Mouse (Mus musculus) heart, embryonic 11.5 days (tissue): ENCODE results near the gene Eef1akmt2. TPM values are rescaled to one million over a fixed set of nuclear protein-coding genes. Genes with fewer than 3 reads are reported as not detected.

ENCODE experiments used
- ATAC-seq: fragments of 200-750 bp; cut with Nextera tagmentation; replicated peaks from 2 replicates; pipeline ENCODE4 v1.8.0; 2017; ENCODE audit warnings: moderate library complexity; ENCODE audit not compliant: insufficient number of reproducible peaks, low FRiP score, low TSS enrichment
- H3K27ac ChIP-seq: fragments of 300-500 bp; sonication (generic); 2 replicates; pipeline ENCODE4 v1.5.1; 2014; ENCODE audit warnings: mild to moderate bottlenecking, low read depth, low read length
- H3K27me3 ChIP-seq: fragments of 300-500 bp; sonication (generic); 2 replicates; pipeline ENCODE4 v1.6.1; 2014; ENCODE audit warnings: mild to moderate bottlenecking, low read length, mixed read lengths; ENCODE audit not compliant: control insufficient read depth, insufficient read depth
- H3K36me3 ChIP-seq: fragments of 300-500 bp; sonication (generic); 2 replicates; pipeline ENCODE4 v1.6.1; 2014; ENCODE audit warnings: mild to moderate bottlenecking, low read length, moderate library complexity, mixed read lengths; ENCODE audit not compliant: control insufficient read depth, insufficient read depth
- H3K4me1 ChIP-seq: fragments of 300-500 bp; sonication (generic); 2 replicates; pipeline ENCODE4 v1.6.1; 2014; ENCODE audit warnings: low read length; ENCODE audit not compliant: control insufficient read depth, insufficient read depth
- H3K4me2 ChIP-seq: fragments of 300-500 bp; sonication (generic); 2 replicates; pipeline ENCODE4 v1.6.1; 2014; ENCODE audit warnings: mild to moderate bottlenecking, moderate library complexity
- H3K4me3 ChIP-seq: fragments of 300-500 bp; sonication (generic); 2 replicates; pipeline ENCODE4 v1.5.1; 2014; ENCODE audit warnings: low read depth, low read length
- H3K9ac ChIP-seq: fragments of 300-500 bp; sonication (generic); 2 replicates; pipeline ENCODE4 v1.6.1; 2014; ENCODE audit warnings: mild to moderate bottlenecking, low read depth, low read length, moderate library complexity
- H3K9me3 ChIP-seq: fragments of 300-500 bp; sonication (generic); replicated peaks from 2 replicates; pipeline ENCODE4 v1.6.1; 2016; ENCODE audit warnings: low read length; ENCODE audit not compliant: control insufficient read depth
- WGBS: fragments of 180-500 bp; shearing (Covaris S2); extraction: QIAGEN DNeasy Blood & Tissue Kit; methylation state at CpG from one replicate; pipeline ENCODE4 v1.1.7; 2014; ENCODE audit not compliant: insufficient replicate concordance; 5-methylcytosine and 5-hydroxymethylcytosine counted together
- polyA plus RNA-seq: library from polyadenylated mRNA; unstranded; fragments of >200 nt; fragmentation: Nextera tagmentation; extraction: Ambion mirVana; gene quantifications from 2 replicates; pipeline ENCODE4 v1.2.1, GENCODE M21; 2014

Eef1akmt2 gene
- polyA plus RNA-seq, 1 experiment from 2014 or later, result 43.7 TPM

DNA sequence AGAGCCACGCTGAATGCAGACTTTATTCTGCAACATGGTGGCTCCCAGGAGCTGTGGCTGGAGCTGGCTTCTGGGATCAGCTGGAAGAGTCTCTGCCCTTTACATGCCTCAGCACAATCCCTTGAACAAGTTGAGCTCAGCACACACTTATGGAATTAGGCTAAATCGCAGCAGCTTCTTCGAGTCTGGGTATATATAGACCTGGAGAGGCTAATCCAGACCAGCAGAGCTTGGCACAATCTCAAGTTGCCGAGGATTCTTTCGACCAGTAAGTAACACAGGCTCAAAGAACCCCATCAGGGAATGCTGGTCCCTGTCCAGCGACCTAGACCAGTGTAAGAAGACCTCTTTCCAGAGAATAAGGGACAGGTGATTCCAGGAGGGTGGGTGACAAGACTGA is 70.6 kb downstream of the Eef1akmt2 start:
- ATAC-seq, result no peak
- Histone ChIP-seq H3K27ac (0 out of 2 replicates have a peak overlapping the region, but pooled peaks have one; percentile 41), H3K4me2 (no peak overlapping the region), H3K27me3 (no peaks in the 10 kb centered on the region), H3K9me3 (no peaks in the 10 kb centered on the region), H3K4me3 (no peak overlapping the region), H3K4me1 (peaks cover 51% of the 10 kb centered on the region), H3K36me3 (0 out of 2 replicates have a peak, but pooled peaks cover 3% of the 10 kb centered on the region), H3K9ac (peak overlapping the region; percentile 2; the same call in 1 of the 2 replicates)
- WGBS, result 52% methylated on average over 6 of the region's 6 CpGs

DNA sequence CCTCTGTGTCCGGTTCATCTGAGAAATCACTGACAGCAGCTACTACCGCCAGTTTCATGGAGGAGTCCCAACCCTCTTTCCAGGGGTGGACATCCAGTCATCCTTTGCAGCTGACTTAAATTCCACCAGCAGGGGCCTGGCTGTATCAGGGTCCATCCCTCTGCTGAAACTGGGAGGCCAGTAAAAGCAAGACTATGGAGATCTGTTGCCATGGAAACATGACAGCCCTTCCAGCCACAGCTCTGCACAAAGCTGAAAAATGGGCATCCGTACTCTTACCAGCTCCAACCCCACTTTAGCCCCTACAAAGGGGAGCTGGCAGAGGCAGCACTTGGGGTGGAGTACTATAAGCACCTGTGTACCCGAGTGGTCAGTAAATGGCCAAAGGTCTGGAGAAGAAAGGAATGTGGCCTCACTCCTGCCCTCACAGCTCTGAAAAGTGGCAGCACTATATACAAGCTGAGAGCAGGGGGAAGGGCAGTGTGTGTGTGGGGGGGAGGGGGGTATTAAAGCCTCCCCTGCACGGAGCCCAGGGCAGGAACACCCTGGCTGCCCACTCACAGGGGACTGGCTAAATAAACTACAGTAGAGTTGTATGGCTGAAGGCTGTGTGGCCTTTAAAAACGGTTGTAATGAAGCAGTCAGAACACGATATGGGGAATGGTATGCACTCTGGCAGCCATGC is 71.2 kb downstream of the Eef1akmt2 start:
- ATAC-seq, result no peak
- no peaks in the 10 kb centered on the region for H3K27me3 ChIP-seq
- peak overlapping the region; percentile 41 for H3K27ac ChIP-seq
- no peak overlapping the region for H3K4me2 ChIP-seq
- H3K36me3 ChIP-seq, result 0 out of 2 replicates have a peak, but pooled peaks cover 3% of the 10 kb centered on the region
- H3K9me3 ChIP-seq, result no peaks in the 10 kb centered on the region
- 36% methylated on average over 7 of the region's 7 CpGs for WGBS
- no peak overlapping the region for H3K9ac ChIP-seq
- H3K4me3 ChIP-seq, result no peak overlapping the region
- H3K4me1 ChIP-seq, result peaks cover 45% of the 10 kb centered on the region

DNA sequence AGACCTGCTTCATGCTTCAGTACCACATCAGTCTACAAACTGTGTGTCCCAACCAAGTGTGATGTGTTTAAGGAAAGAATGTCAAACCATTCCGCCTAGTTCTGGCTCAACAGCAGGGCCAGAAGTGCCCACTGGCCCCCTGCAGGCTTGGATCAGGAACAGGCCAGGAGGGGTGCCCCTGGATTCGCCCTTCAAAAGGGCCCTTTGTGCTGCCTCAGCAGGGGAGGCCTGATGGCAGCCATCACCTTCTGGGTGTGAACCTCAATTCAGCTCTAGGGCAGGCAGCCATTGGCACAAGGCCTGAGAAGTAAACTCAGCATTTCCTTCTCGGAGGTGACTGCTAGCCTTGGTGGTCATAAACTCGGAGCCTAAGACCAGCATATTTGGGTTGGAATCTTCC is 71.9 kb downstream of the Eef1akmt2 start:
- Histone ChIP-seq H3K27ac (peak overlapping the region; percentile 36; the same call in 1 of the 2 replicates), H3K9me3 (no peaks in the 10 kb centered on the region), H3K9ac (no peak overlapping the region), H3K36me3 (0 out of 2 replicates have a peak, but pooled peaks cover 3% of the 10 kb centered on the region), H3K4me1 (peaks cover 38% of the 10 kb centered on the region), H3K4me3 (no peak overlapping the region), H3K27me3 (no peaks in the 10 kb centered on the region), H3K4me2 (no peak overlapping the region)
- 55% methylated on average over 4 of the region's 4 CpGs for WGBS
- no peak for ATAC-seq

DNA sequence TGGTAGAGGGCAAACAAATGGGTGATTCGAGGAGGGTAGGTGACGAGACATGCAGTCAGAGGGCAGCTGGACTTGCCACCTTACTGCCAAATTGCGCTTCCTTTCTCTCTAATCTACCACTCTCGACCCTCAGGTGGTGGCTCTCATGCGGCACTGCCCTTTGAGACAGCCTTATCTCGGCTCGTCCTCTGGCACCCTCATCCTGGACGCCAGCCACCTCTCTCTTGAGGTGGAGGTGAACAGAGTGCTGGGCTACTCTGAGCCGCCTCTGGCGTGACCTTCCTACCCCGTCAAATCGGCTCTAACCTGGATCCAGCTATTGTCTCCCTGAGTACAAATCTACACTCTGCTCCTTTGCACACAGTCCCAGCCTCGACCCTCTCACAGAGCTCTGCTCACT is 73.8 kb downstream of the Eef1akmt2 start:
- 65% methylated on average over 13 of the region's 13 CpGs for WGBS
- H3K27ac ChIP-seq, result no peak overlapping the region
- ATAC-seq, result no peak
- no peaks in the 10 kb centered on the region for H3K9me3 ChIP-seq
- no peak overlapping the region for H3K9ac ChIP-seq
- H3K4me3 ChIP-seq, result no peak overlapping the region
- no peaks in the 10 kb centered on the region for H3K27me3 ChIP-seq
- peaks cover 28% of the 10 kb centered on the region for H3K4me1 ChIP-seq
- H3K4me2 ChIP-seq, result no peak overlapping the region
- H3K36me3 ChIP-seq, result 0 out of 2 replicates have a peak, but pooled peaks cover 3% of the 10 kb centered on the region

DNA sequence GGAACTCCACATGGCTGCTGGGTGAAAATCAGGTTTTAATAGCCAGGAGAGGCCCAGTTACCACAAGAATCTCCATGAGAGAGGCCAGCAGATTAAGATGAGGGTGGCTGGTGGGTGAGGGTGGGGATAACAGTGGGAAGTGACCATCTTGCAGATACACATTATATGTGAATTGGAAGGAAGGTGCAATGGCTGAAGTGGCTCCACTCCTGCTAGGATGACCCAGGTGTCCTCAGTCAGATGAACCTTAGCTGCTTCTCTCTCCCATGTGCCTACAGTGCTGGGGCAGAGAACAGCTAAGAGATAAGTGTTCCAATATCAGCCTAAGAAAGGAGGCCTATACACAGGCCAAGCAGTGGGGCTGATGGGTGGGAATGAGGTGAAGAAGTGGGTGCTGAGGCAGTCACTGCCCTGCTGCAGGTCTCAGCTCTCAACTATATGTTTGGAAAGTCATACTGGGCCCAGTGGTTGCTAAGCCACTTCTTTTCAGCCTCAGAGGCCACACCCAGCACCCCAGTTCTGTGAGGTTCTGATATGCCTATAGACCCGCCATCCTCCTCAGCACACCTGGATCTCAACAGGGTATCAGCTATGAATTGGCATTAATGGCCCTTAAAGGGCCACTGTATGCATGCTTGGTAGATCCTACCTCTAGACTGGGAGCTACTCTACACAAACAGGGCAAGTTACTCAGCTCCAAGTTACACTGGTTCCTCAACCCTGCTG is 74.6 kb downstream of the Eef1akmt2 start:
- peaks cover 28% of the 10 kb centered on the region for H3K4me1 ChIP-seq
- ATAC-seq, result no peak
- H3K4me2 ChIP-seq, result no peak overlapping the region
- no peak overlapping the region for H3K9ac ChIP-seq
- H3K27ac ChIP-seq, result no peak overlapping the region
- H3K4me3 ChIP-seq, result no peak overlapping the region
- no peaks in the 10 kb centered on the region for H3K27me3 ChIP-seq
- WGBS, result 92% methylated on average over 1 of the region's 1 CpGs
- H3K9me3 ChIP-seq, result no peaks in the 10 kb centered on the region
- H3K36me3 ChIP-seq, result 0 out of 2 replicates have a peak, but pooled peaks cover 3% of the 10 kb centered on the region

Other genes starting within 250 kb of the Eef1akmt2 start
- gene Lhpp, start 242.0 kb downstream of the Eef1akmt2 start, polyA plus RNA-seq, result 21.2 and 21.9 TPM in 2 replicates
- 11.9 and 14.5 TPM in 2 replicates for gene Fam53b, start 38.8 kb downstream of the Eef1akmt2 start, polyA plus RNA-seq
- gene Abraxas2, start 6.6 kb upstream of the Eef1akmt2 start, polyA plus RNA-seq, result 31.5 and 35.2 TPM in 2 replicates
- 9.7 and 10.6 TPM in 2 replicates for gene Zranb1, start 78.5 kb upstream of the Eef1akmt2 start, polyA plus RNA-seq